Mouse (Mus musculus) regulatory T cell (primary cell): ENCODE measurements around the gene Agtr1a.

Experiments used
- in situ Hi-C: fragments of 300-600 bp; cut with MboI, MseI; formaldehyde crosslinking; loops from one replicate; pipeline ENCODE4 v1.15.1; 2025; ENCODE audit warnings: high pct_unique_total_duplicates

The Agtr1a gene

DNA sequence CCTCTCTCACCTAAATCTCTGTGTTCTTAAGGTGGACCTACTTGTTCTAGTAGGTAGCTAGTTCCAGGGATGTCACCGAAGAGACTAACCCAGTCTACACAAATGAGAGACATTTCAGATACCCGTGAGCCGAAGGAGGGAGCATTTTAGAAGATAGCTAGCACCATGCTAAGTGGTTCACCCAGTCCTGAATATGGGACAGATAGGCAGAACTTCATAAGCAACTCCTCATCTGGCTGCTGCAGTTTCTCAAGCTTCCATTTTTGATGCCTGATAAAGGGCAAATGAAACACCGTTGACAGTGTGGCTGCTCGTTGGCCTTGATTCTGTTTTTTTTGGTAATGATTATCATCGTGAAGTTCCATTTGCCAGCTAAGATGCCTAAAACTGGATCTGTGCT is 25.8 kb downstream of the Agtr1a start:
- in situ Hi-C loops: loop anchor here (10.0 kb wide), 1 partner anchor 163 kb away; no protein-coding TSS in a partner anchor

DNA sequence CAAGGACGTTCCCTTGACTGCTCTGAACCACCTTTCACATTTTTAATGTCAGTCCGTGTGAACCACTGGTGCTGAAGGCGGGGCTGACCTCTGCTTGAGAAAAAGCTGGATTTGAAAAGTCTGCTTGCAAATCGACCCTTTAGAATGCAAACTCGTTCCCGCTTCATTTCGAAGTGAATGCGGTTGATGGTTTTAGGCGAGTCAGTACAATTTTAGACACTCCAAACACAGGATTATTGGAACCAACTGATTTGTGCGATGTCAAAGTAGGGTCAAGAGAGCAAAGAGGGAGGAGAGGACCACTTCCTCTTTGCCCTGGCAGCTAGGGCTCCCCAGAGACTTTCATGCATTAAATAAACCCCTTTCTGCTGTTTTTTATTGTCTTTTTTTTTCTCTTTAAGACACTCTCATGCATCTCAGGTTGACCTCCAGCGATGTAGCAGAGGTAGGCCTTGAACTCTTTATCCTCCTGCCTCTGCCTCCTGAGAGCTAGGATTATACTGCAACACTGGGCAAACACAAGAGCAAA is 27.9 kb downstream of the Agtr1a start:
- in situ Hi-C loops: loop anchor here (10.0 kb wide), 1 partner anchor 161 kb away; no protein-coding TSS in a partner anchor

DNA sequence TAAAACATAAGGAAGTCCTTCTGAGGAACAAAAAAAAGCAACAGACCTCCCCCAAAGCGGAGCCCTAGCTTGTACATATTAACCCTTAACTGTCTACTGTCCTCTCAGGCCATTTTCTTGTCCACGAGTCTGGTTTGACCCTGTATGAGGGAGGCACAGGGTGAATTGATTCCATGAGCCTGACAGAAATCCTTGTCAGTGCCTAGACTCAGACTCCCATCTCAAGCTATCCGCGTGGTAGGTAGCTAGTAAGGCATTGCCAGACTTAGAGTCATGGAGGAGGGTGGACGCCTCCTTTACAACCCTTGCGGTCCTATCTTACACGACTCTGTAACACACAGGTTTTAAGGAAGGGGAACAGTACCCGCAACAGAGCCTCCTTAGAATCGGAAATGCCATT is 28.5 kb downstream of the Agtr1a start:
- in situ Hi-C loops: loop anchor here (10.0 kb wide), 1 partner anchor 160 kb away; no protein-coding TSS in a partner anchor

DNA sequence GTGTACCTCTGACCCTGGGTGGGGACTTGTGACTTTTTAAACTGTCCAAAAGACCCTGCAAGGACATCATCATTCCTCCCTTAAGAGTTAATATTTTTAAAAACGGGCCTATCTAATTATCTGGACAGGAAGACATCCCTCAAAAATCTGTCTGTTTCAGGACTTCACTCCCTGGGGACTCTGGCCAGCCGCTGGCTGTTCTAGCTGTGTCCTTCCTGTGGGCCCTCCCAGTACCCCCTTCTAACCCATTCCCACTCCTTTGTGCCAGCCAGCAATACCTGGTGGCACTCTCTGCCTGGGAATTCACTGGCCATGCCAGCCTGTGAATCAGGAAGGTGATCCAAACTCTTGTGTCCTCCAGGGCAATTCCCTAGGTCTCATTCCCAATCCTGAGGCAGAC is 29.1 kb downstream of the Agtr1a start:
- in situ Hi-C loops: loop anchor here (10.0 kb wide), 1 partner anchor 159 kb away; no protein-coding TSS in a partner anchor

DNA sequence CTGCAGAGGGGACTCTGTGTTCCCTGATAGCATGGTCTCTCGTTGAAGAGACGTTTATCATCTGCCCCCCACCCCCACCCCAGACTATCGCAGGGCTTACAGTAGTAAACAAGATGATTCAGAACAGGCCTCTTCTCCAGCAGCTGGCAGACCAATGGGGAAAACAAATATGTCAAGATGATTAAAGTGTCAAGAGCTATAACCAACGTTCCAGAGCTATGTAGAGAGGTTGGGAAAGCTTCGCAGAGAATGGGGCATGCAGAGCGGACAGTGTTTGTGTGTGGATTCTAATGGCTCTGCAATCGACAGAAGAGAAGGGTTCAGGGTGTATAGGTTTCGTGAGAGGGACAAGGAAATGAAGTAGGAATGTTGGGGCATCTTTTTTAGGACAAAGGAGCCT is 31.9 kb downstream of the Agtr1a start:
- in situ Hi-C loops: loop anchor here (10.0 kb wide), 1 partner anchor 157 kb away; no protein-coding TSS in a partner anchor

DNA sequence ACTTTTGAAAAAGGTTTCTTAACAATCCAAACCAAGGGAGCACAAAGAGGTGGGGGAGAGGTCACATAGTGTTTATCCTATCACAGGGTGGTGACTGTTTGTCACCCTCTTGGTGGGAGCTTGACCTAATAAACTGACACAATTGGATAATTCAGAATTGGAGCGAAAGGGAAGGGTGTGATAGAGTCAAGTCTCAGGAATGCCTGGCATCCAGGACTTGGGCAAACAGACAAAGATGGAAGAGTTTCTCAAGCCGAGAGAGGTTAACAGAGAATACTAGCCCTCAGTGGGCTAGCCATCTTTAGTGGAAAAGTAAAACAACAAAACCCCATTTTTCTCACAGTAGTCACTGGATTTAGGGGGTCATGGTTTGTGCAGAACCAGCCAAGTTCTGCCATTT is 32.5 kb downstream of the Agtr1a start:
- in situ Hi-C loops: loop anchor here (10.0 kb wide), 1 partner anchor 156 kb away; no protein-coding TSS in a partner anchor

DNA sequence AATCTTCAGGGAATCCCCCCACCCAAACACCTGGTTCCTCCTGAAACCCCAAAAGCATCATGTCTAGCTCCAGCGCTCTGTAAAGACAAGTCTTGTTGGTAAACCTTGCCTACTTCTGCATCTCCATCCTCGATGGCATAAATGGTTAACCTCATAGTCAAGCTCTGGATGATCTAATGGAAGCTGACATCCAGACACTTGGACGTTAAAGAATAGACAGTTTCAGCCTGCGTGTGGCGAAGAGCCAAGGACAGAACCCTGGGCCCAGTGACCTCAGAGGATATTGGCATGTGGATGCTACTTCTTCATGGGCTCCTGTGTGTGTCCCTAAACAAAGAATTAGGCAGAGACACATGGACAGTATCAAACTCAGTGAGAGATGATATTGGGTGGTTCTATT is 42.6 kb downstream of the Agtr1a start:
- in situ Hi-C loops: no loop called here

DNA sequence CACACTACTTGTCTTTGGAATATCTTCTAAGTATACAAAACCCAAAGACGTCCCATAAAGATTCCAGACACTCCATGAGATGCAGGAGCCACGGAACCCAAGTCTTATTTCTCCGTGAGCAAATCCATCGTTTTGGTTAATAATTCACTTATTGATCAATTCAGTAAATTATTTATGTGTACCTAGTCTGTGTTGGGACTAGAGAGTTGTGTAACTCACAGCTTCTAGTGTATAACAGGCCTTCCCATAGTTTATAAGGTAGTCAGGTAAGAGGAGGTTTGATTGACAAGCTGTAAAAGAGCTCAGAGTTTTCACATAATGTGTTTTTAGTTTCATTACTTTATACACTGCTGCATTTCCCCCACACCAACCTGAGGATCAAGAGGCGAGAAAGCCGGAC is 48.9 kb downstream of the Agtr1a start:
- in situ Hi-C loops: no loop called here

DNA sequence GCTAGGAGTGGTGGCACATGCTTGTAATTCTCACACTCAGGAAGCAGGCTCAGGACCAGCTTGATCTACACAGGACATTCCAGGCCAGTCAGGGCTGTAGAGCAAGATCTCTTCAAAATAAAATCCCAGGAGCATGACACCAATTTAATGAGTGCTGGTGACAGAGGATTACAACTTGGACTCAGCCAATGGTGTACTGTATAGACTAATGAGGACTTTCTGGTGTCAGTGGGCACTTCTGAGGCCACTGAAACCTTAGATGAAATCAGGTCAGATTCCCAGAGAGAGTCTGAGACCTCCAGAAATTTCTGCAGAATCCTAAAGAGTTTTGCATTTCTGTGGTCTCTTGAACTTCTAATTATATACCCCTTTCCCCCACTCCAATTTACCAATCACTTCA is 57.9 kb downstream of the Agtr1a start:
- in situ Hi-C loops: loop anchor here (10.0 kb wide), 1 partner anchor 941 kb away; no protein-coding TSS in a partner anchor

DNA sequence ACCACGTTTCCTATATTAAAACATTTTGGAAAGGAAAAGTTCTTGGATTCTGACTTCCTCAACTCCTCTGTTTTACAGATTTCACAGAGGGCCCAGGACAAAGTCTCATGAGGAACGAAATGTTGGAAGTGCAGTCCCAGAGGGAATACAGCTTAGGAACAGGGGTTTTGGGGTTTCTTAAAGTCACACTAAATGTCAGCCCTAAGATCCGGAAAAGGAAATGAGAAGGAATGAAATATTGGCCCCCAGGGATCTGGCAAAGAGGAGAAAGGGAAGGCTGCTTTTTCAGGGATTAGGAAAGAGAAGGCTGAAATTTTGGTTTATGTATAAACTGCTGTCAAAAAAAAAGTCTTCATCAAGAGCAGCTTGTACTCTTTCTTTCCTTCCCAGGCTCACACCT is 60.2 kb downstream of the Agtr1a start:
- in situ Hi-C loops: loop anchor here (5.0 to 10.0 kb wide), 2 partner anchors 104 to 938 kb away; no protein-coding TSS in a partner anchor

DNA sequence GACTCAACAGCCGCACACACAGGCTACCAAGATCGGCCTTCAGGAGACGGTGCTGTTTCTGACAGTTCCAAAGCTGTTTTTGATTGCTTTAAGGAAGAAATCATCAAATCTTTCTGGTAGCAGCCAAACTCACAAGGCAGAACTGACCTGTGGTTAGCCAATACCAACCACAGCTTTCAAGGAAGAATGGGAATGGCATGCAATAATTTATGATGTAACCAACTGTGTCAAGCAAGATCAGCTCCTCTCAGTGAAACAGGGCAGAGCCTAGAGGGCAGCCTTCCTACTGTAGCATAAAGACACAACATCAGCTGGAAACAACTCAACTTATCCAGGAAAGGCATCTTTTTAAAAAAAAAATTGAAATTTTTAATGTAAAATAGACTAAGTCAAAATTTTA is 62.6 kb downstream of the Agtr1a start:
- in situ Hi-C loops: loop anchor here (5.0 to 10.0 kb wide), 2 partner anchors 107 to 936 kb away; no protein-coding TSS in a partner anchor

DNA sequence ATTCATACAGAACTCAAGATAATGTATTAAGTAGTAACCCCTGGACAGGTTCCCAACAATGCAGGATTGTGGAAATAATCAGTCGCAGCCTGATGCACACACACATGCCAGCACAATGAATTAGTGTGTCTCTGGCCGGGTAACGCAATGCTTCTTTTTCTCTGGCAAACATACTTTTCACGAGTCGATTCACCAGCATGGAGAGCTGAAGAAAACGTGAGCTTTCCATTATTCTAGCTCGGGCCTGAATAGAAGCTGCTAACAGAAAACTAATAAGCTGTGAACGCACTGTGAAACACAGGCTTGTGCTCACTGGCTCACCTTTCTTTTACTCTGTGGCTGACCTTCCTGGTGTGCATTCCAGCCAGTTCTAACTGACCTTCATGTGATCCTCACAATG is 64.4 kb downstream of the Agtr1a start:
- in situ Hi-C loops: no loop called here

DNA sequence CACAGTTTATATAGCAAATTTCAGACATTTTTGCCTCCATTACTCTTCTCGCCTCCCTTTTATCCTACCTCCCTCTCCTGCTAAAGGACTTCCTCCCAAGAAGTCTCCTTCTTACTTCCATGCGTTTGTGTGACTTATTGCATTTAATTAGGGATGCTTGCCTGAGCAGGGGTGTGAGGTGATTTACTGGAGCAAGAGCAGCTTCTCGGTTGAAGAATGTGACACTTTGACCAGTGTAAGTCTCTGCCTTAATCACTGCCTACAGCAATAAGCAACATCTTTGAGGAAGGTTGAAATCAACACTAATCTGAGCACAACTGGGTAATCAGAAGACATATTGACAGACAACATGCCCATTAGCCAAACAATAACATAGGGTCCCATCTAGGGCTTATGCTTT is 67.6 kb downstream of the Agtr1a start:
- in situ Hi-C loops: no loop called here

DNA sequence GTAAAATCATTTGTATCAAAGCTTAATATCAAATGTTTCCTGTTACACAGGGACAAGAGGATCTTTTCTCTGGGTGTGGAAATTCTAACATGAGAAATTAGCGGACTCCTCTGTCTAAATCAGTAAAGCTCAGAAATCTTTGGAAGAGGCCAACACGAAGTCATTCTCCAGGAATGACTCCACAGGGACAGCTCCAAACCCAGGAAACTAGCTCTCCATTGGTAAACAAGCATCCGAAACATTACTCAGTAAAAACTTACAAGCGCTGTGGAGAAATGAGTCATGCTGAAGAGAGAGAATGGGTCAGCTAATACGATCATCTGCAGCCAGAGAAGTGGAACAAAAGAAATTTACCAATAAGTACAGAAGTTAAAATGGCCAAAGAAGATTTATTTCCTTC is 82.4 kb downstream of the Agtr1a start:
- in situ Hi-C loops: no loop called here

DNA sequence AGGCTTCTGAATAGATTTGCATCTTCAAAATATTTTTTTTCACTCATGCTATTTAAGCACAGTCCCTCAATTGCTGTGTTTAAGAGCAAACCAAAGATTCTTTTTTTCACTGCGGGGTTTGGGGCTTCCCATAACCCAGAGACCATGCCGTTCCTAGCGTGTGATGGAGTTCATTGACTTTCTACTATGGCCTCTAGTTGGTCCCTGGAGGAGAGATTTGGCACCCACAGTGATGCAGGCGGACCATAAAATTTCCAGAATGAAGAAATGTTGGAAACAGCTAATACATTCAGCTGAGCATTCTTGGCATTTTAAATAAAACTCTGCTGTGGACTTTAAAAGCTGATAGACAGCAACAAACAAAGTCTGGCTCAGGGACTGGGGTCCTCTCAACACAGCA is 90.8 kb downstream of the Agtr1a start:
- in situ Hi-C loops: no loop called here

DNA sequence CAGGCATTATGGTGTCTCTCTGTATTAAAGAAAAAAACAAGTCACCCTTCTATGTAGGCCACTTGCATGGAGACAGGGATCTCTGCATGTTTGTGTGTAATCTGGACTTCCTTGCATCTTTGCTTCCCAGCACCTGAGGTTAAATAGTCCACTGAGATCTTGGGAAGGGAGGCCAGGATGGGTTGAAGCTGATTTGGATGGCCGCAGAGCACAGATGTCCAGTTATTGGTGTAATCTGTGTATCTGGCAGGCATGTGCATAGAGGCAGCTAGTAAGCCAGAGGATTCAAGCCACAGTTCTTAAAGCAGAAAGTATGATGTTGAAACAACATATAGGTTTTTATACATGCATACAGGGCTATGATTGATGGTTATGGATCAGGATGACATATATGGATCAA is 91.2 kb downstream of the Agtr1a start:
- in situ Hi-C loops: no loop called here
